Mouse (Mus musculus): Measurements from ENCODE around the gene Chtf18.

GRCm38 (mm10) chr17:25686323-25686722 lies 40.9 kb downstream of the Chtf18 start:
- no peak for TF ChIP-seq POLR2A (IDR thresholded peaks at IDR 0.05; ENCODE audit: extremely low read depth, insufficient read depth, low read length)
- TF ChIP-seq CTCF (IDR thresholded peaks at IDR 0.05; ENCODE audit: low read depth, low read length): peak; percentile 36; the same call in 1 of the 2 replicates

All from liver, adult 2 months (tissue).